Mouse (Mus musculus) granulocyte monocyte progenitor cell, adult 5-6 weeks (primary cell): ENCODE data around the gene Irf2bp1. TPM values are rescaled to one million over a fixed set of nuclear protein-coding genes. Genes with fewer than 3 reads are reported as not detected.

ENCODE experiments used
- total RNA-seq, 2 experiments: library from RNA; stranded (forward) in 1 of 2; stranded (reverse) in 1 of 2; fragments of 200-712, 200-1000 nt in 1 of 2; fragments of >200 nt in 1 of 2; fragmentation: Nextera tagmentation in 1 of 2; gene quantifications; 2 replicates each; pipeline ENCODE4 v1.2.3; 2014 to 2017

Irf2bp1 gene
- total RNA-seq, 2 experiments from 2014 or later: 14.5 to 17.5 TPM

Other genes starting within 250 kb of the Irf2bp1 start
- gene Psg19, start 205.5 kb upstream of the Irf2bp1 start, total RNA-seq (2014; fragmentation: Nextera tagmentation): not detected in 2 replicates
- not detected in 2 replicates for gene Psg19, start 205.5 kb upstream of the Irf2bp1 start, total RNA-seq (2017)
- not detected in 2 replicates for gene Psg17, start 182.4 kb upstream of the Irf2bp1 start, total RNA-seq (2014; fragmentation: Nextera tagmentation)
- gene Psg17, start 182.4 kb upstream of the Irf2bp1 start, total RNA-seq (2017): not detected in 2 replicates
- 0.34 TPM in 1 of 2 replicates, not detected in the other for gene Mill2, start 164.1 kb upstream of the Irf2bp1 start, total RNA-seq (2014; fragmentation: Nextera tagmentation)
- 0.04 TPM in 1 of 2 replicates, not detected in the other for gene Mill2, start 164.1 kb upstream of the Irf2bp1 start, total RNA-seq (2017)
- gene Pglyrp1, start 132.7 kb upstream of the Irf2bp1 start, total RNA-seq (2014; fragmentation: Nextera tagmentation): 112 and 117 TPM in 2 replicates
- gene Pglyrp1, start 132.7 kb upstream of the Irf2bp1 start, total RNA-seq (2017): 17.6 and 21.2 TPM in 2 replicates
- 34.6 and 45.4 TPM in 2 replicates for gene Ccdc61, start 93.6 kb upstream of the Irf2bp1 start, total RNA-seq (2014; fragmentation: Nextera tagmentation)
- gene Ccdc61, start 93.6 kb upstream of the Irf2bp1 start, total RNA-seq (2017): 11.4 and 12.1 TPM in 2 replicates
- gene Nova2, start 78.2 kb upstream of the Irf2bp1 start, total RNA-seq (2014; fragmentation: Nextera tagmentation): not detected in 2 replicates
- not detected in 2 replicates for gene Nova2, start 78.2 kb upstream of the Irf2bp1 start, total RNA-seq (2017)
- not detected in 2 replicates for gene Nanos2, start 16.6 kb upstream of the Irf2bp1 start, total RNA-seq (2014; fragmentation: Nextera tagmentation)
- not detected in 2 replicates for gene Nanos2, start 16.6 kb upstream of the Irf2bp1 start, total RNA-seq (2017)
- not detected in 2 replicates for gene Mypop, start 12.8 kb upstream of the Irf2bp1 start, total RNA-seq (2014; fragmentation: Nextera tagmentation)
- gene Mypop, start 12.8 kb upstream of the Irf2bp1 start, total RNA-seq (2017): 0.82 TPM in 1 of 2 replicates, not detected in the other
- not detected in 2 replicates for gene Foxa3, start 19.5 kb downstream of the Irf2bp1 start, total RNA-seq (2014; fragmentation: Nextera tagmentation)
- gene Foxa3, start 19.5 kb downstream of the Irf2bp1 start, total RNA-seq (2017): not detected in 2 replicates
- 79.9 and 98.6 TPM in 2 replicates for gene Sympk, start 20.3 kb downstream of the Irf2bp1 start, total RNA-seq (2014; fragmentation: Nextera tagmentation)
- gene Sympk, start 20.3 kb downstream of the Irf2bp1 start, total RNA-seq (2017): 38.5 and 46.7 TPM in 2 replicates
- not detected in 2 replicates for gene Rsph6a, start 50.6 kb downstream of the Irf2bp1 start, total RNA-seq (2014; fragmentation: Nextera tagmentation)
- not detected in 2 replicates for gene Rsph6a, start 50.6 kb downstream of the Irf2bp1 start, total RNA-seq (2017)
- gene Dmwd, start 72.2 kb downstream of the Irf2bp1 start, total RNA-seq (2014; fragmentation: Nextera tagmentation): 2.2 and 4.9 TPM in 2 replicates
- gene Dmwd, start 72.2 kb downstream of the Irf2bp1 start, total RNA-seq (2017): 0.99 and 3.4 TPM in 2 replicates
- gene Dmpk, start 79.8 kb downstream of the Irf2bp1 start, total RNA-seq (2014; fragmentation: Nextera tagmentation): 0.32 TPM in 1 of 2 replicates, not detected in the other
- gene Dmpk, start 79.8 kb downstream of the Irf2bp1 start, total RNA-seq (2017): 1.0 TPM in 1 of 2 replicates, not detected in the other
- gene Six5, start 90.5 kb downstream of the Irf2bp1 start, total RNA-seq (2014; fragmentation: Nextera tagmentation): 4.0 and 8.1 TPM in 2 replicates
- gene Six5, start 90.5 kb downstream of the Irf2bp1 start, total RNA-seq (2017): 1.6 and 2.7 TPM in 2 replicates
- gene Gm4969, start 114.3 kb downstream of the Irf2bp1 start, total RNA-seq (2014; fragmentation: Nextera tagmentation): 0.71 TPM in 1 of 2 replicates, not detected in the other
- 0.05 TPM in 1 of 2 replicates, not detected in the other for gene Gm4969, start 114.3 kb downstream of the Irf2bp1 start, total RNA-seq (2017)
- gene Fbxo46, start 115.8 kb downstream of the Irf2bp1 start, total RNA-seq (2014; fragmentation: Nextera tagmentation): 3.1 and 4.9 TPM in 2 replicates
- gene Fbxo46, start 115.8 kb downstream of the Irf2bp1 start, total RNA-seq (2017): 4.7 and 5.4 TPM in 2 replicates
- gene Qpctl, start 145.2 kb downstream of the Irf2bp1 start, total RNA-seq (2014; fragmentation: Nextera tagmentation): 4.2 and 12.0 TPM in 2 replicates
- gene Qpctl, start 145.2 kb downstream of the Irf2bp1 start, total RNA-seq (2017): 4.9 and 5.0 TPM in 2 replicates
- gene Snrpd2, start 145.7 kb downstream of the Irf2bp1 start, total RNA-seq (2014; fragmentation: Nextera tagmentation): 91.5 and 121 TPM in 2 replicates
- gene Snrpd2, start 145.7 kb downstream of the Irf2bp1 start, total RNA-seq (2017): 83.2 and 158 TPM in 2 replicates
- not detected in 2 replicates for gene Gipr, start 162.1 kb downstream of the Irf2bp1 start, total RNA-seq (2014; fragmentation: Nextera tagmentation)
- 0.26 TPM in 1 of 2 replicates, not detected in the other for gene Gipr, start 162.1 kb downstream of the Irf2bp1 start, total RNA-seq (2017)
- 4.1 and 18.1 TPM in 2 replicates for gene Eml2, start 172.4 kb downstream of the Irf2bp1 start, total RNA-seq (2014; fragmentation: Nextera tagmentation)
- 10.4 and 22.7 TPM in 2 replicates for gene Eml2, start 172.4 kb downstream of the Irf2bp1 start, total RNA-seq (2017)
- not detected in 2 replicates for gene Gpr4, start 208.5 kb downstream of the Irf2bp1 start, total RNA-seq (2014; fragmentation: Nextera tagmentation)
- not detected in 2 replicates for gene Gpr4, start 208.5 kb downstream of the Irf2bp1 start, total RNA-seq (2017)
- 20.7 and 35.1 TPM in 2 replicates for gene Opa3, start 224.3 kb downstream of the Irf2bp1 start, total RNA-seq (2014; fragmentation: Nextera tagmentation)
- 14.6 and 18.3 TPM in 2 replicates for gene Opa3, start 224.3 kb downstream of the Irf2bp1 start, total RNA-seq (2017)